14 mouse cellular contexts compared by ENCODE assay signal in genomic region chr9:32789306-32789705, GRCm38 (mm10).
A peak's percentile ranks its signal among the peaks of the same experiment; 100 is the strongest.
DNase-seq lines count a peak whose midpoint lies in the region; ATAC-seq and TF ChIP-seq lines count a peak whose summit lies in the region.
"Had no signal": no experiment of that assay in that cellular context is flagged by ENCODE, and none has a peak within 500 bp of the region (broad histone marks: within the 10 kb centered on the region; RNA-seq: fewer than 3 reads in every experiment).

No protein-coding gene starts in this region.

- H3K9me3 ChIP-seq in forebrain, embryonic 16.5 days (ENCODE audit: control insufficient read depth, low read length): no peaks in the 10 kb centered on the region
- H3K9me3 ChIP-seq: embryonic facial prominence, embryonic 15.5 days; lung, embryonic 15.5 days; stomach, embryonic 15.5 days had no signal

- no peaks in the 10 kb centered on the region for H3K27me3 ChIP-seq in forebrain, embryonic 16.5 days (replicated peaks; ENCODE audit: control insufficient read depth, insufficient read depth, low read length)
- H3K27me3 ChIP-seq: embryonic facial prominence, embryonic 15.5 days; lung, embryonic 15.5 days; Patski; stomach, embryonic 15.5 days had no signal

- peak; percentile 32 to 64 for DNase-seq in cerebellum, postnatal 10 days
- no peak for DNase-seq in cerebellum, adult 9-10 months
- peak; percentile 44 to 69 for DNase-seq in lung, adult 18-20 months
- no peak for DNase-seq in lung, adult 2 months
- no peak for DNase-seq in right cerebral cortex, postnatal 36 days (ENCODE audit: low spot score in 2 of 2)

- no peak overlapping the region for H3K9ac ChIP-seq in forebrain, embryonic 16.5 days (replicated peaks; ENCODE audit: low read depth, low read length)
- H3K9ac ChIP-seq: embryonic facial prominence, embryonic 15.5 days; lung, embryonic 15.5 days; stomach, embryonic 15.5 days had no signal

- H3K4me1 ChIP-seq in lung, adult 2 months (ENCODE audit: control insufficient read depth, insufficient read depth, low read length): no peaks in the 10 kb centered on the region
- H3K4me1 ChIP-seq in forebrain, embryonic 16.5 days (replicated peaks; ENCODE audit: control insufficient read depth, insufficient read depth, low read length): no peaks in the 10 kb centered on the region

- no peak for TF ChIP-seq POLR2A in lung, adult 2 months (IDR thresholded peaks at IDR 0.05; ENCODE audit: borderline replicate concordance, extremely low read depth, low read depth, low read length)

- no peak overlapping the region for H3K4me3 ChIP-seq in lung, adult 2 months (replicated peaks; ENCODE audit: extremely low read depth, low read depth, low read length)
- H3K4me3 ChIP-seq in forebrain, embryonic 16.5 days (replicated peaks; ENCODE audit: low read length): no peak overlapping the region
- H3K4me3 ChIP-seq: embryonic facial prominence, embryonic 15.5 days; left cerebral cortex, adult 2 months; lung, embryonic 15.5 days; stomach, embryonic 15.5 days had no signal

- 0 out of 2 replicates have a peak, but pooled peaks have one; percentile 17 for ATAC-seq in granulocyte monocyte progenitor cell, adult 5-6 weeks (replicated peaks; ENCODE audit: poor library complexity, severe bottlenecking)
- 0 out of 2 replicates have a peak, but pooled peaks have one; percentile 39 for ATAC-seq in megakaryocyte progenitor cell, adult 5-6 weeks (replicated peaks; ENCODE audit: poor library complexity)
- no peak for ATAC-seq in forebrain, embryonic 16.5 days
- ATAC-seq: inflammation-experienced regulatory T-cells, adult 6 months; Patski had no signal

- WGBS in lung, adult 2 months: 44% methylated on average over 7 of the region's 7 CpGs
- 67% methylated on average over 7 of the region's 7 CpGs for WGBS in forebrain, embryonic 16.5 days

- no peak overlapping the region for H3K4me2 ChIP-seq in forebrain, embryonic 16.5 days (ENCODE audit: low read length)
- H3K4me2 ChIP-seq: embryonic facial prominence, embryonic 15.5 days; lung, embryonic 15.5 days; stomach, embryonic 15.5 days had no signal

- H3K36me3 ChIP-seq in forebrain, embryonic 16.5 days (ENCODE audit: control insufficient read depth, insufficient read depth): no peaks in the 10 kb centered on the region
- H3K36me3 ChIP-seq: embryonic facial prominence, embryonic 15.5 days; lung, embryonic 15.5 days; stomach, embryonic 15.5 days had no signal

- TF ChIP-seq CTCF in lung, adult 2 months (IDR thresholded peaks at IDR 0.05; ENCODE audit: insufficient read depth, low read length): no peak

- H3K27ac ChIP-seq in forebrain, embryonic 16.5 days (ENCODE audit: low read length): no peak overlapping the region
- H3K27ac ChIP-seq: embryonic facial prominence, embryonic 15.5 days; left cerebral cortex, adult 2 months; lung, embryonic 15.5 days; stomach, embryonic 15.5 days had no signal

Comparison
In these comparisons a context has a peak if more than half of its experiments do, and no peak if none do; other contexts are left out.
1. DNase-seq: peak in cerebellum, postnatal 10 days (2 of 2) and lung, adult 18-20 months (2 of 2); none in cerebellum, adult 9-10 months (single experiment), lung, adult 2 months (single experiment) and right cerebral cortex, postnatal 36 days (0 of 2).